Mouse (Mus musculus) forebrain, embryonic 11.5 days (tissue): ENCODE data around the gene Esr1. TPM values are rescaled to one million over a fixed set of nuclear protein-coding genes. Genes with fewer than 3 reads are reported as not detected.

ENCODE experiments used
- ATAC-seq: fragments of 200-750 bp; cut with Nextera tagmentation; replicated peaks from 2 replicates; pipeline ENCODE4 v1.8.0; 2017; ENCODE audit warnings: moderate TSS enrichment; ENCODE audit not compliant: low FRiP score
- DNase-seq: peaks from one replicate; pipeline ENCODE4 v3.0.0-alpha.2; 2017; ENCODE audit warnings: low spot score
- H3K27ac ChIP-seq: fragments of 300-500 bp; sonication (generic); 2 replicates; pipeline ENCODE4 v1.5.1; 2014; ENCODE audit warnings: low read depth, low read length
- H3K27me3 ChIP-seq: fragments of 300-500 bp; sonication (generic); 2 replicates; pipeline ENCODE4 v1.6.1; 2014; ENCODE audit warnings: mild to moderate bottlenecking, low read length, mixed read lengths; ENCODE audit not compliant: control insufficient read depth, insufficient read depth
- H3K36me3 ChIP-seq: fragments of 300-500 bp; sonication (generic); 2 replicates; pipeline ENCODE4 v1.6.1; 2014; ENCODE audit warnings: mild to moderate bottlenecking, low read length, moderate library complexity, mixed read lengths; ENCODE audit not compliant: control insufficient read depth, insufficient read depth
- H3K4me1 ChIP-seq: fragments of 300-500 bp; sonication (generic); replicated peaks from 2 replicates; pipeline ENCODE4 v1.6.1; 2014; ENCODE audit warnings: low read length, mixed read lengths; ENCODE audit not compliant: control insufficient read depth, insufficient read depth
- H3K4me2 ChIP-seq: fragments of 300-500 bp; sonication (generic); 2 replicates; pipeline ENCODE4 v1.6.1; 2014; ENCODE audit warnings: low read depth, mild to moderate bottlenecking, low read length, moderate library complexity, mixed read lengths; ENCODE audit not compliant: severe bottlenecking
- H3K4me3 ChIP-seq: fragments of 300-500 bp; sonication (generic); 2 replicates; pipeline ENCODE4 v1.5.1; 2014; ENCODE audit warnings: low read depth, low read length
- H3K9ac ChIP-seq: fragments of 300-500 bp; sonication (generic); 2 replicates; pipeline ENCODE4 v1.6.1; 2014; ENCODE audit warnings: low read length
- H3K9me3 ChIP-seq: fragments of 300-500 bp; sonication (generic); 2 replicates; pipeline ENCODE4 v1.6.1; 2016; ENCODE audit warnings: low read length, mixed read lengths; ENCODE audit not compliant: control insufficient read depth
- WGBS: fragments of 180-500 bp; shearing (Covaris S2); extraction: QIAGEN DNeasy Blood & Tissue Kit; methylation state at CpG from one replicate; pipeline ENCODE4 v1.1.7; 2014; 5-methylcytosine and 5-hydroxymethylcytosine counted together
- polyA plus RNA-seq: library from polyadenylated mRNA; unstranded; fragments of >200 nt; fragmentation: Nextera tagmentation; extraction: Ambion mirVana; gene quantifications from 2 replicates; pipeline ENCODE4 v1.2.1, GENCODE M21; 2014

Gene Esr1
- polyA plus RNA-seq, 1 experiment from 2014 or later: 0.13 TPM

GRCm38 (mm10) chr10:4910451-4910850 is 299.1 kb downstream of the Esr1 start:
- DNase-seq (no peak), ATAC-seq (no peak)
- H3K4me3 ChIP-seq: no peak overlapping the region
- WGBS: 93% methylated on average over 4 of the region's 4 CpGs
- H3K9me3 ChIP-seq: no peaks in the 10 kb centered on the region
- H3K36me3 ChIP-seq: no peaks in the 10 kb centered on the region
- H3K9ac ChIP-seq: no peak overlapping the region
- H3K27me3 ChIP-seq: no peaks in the 10 kb centered on the region
- H3K4me1 ChIP-seq: no peaks in the 10 kb centered on the region
- no peak overlapping the region for H3K27ac ChIP-seq
- no peak overlapping the region for H3K4me2 ChIP-seq

- no peaks in the 10 kb centered on the region for H3K36me3 ChIP-seq
- DNase-seq (no peak), ATAC-seq (no peak)
- no peak overlapping the region for H3K4me2 ChIP-seq
- no peak overlapping the region for H3K4me3 ChIP-seq
- no peak overlapping the region for H3K9ac ChIP-seq
- H3K27me3 ChIP-seq: no peaks in the 10 kb centered on the region
- H3K9me3 ChIP-seq: no peaks in the 10 kb centered on the region
- WGBS: 84% methylated on average over 4 of the region's 4 CpGs
- no peak overlapping the region for H3K27ac ChIP-seq
- H3K4me1 ChIP-seq: no peaks in the 10 kb centered on the region
Measured at GRCm38 (mm10) chr10:4919046-4919445, 307.7 kb downstream of the Esr1 start.

GRCm38 (mm10) chr10:4923616-4924015 is 312.2 kb downstream of the Esr1 start:
- WGBS: 88% methylated on average over 2 of the region's 2 CpGs
- H3K36me3 ChIP-seq: no peaks in the 10 kb centered on the region
- no peak overlapping the region for H3K4me2 ChIP-seq
- no peak overlapping the region for H3K9ac ChIP-seq
- H3K9me3 ChIP-seq: no peaks in the 10 kb centered on the region
- no peak overlapping the region for H3K27ac ChIP-seq
- ATAC-seq (no peak), DNase-seq (no peak)
- no peak overlapping the region for H3K4me3 ChIP-seq
- no peaks in the 10 kb centered on the region for H3K27me3 ChIP-seq
- no peaks in the 10 kb centered on the region for H3K4me1 ChIP-seq

GRCm38 (mm10) chr10:4924391-4924790 is 313.0 kb downstream of the Esr1 start:
- Histone ChIP-seq H3K27me3 (no peaks in the 10 kb centered on the region), H3K36me3 (no peaks in the 10 kb centered on the region), H3K27ac (no peak overlapping the region), H3K9me3 (no peaks in the 10 kb centered on the region), H3K9ac (no peak overlapping the region), H3K4me1 (no peaks in the 10 kb centered on the region), H3K4me3 (no peak overlapping the region), H3K4me2 (no peak overlapping the region)
- WGBS: 90% methylated on average over 2 of the region's 2 CpGs
- ATAC-seq: no peak
- DNase-seq: no peak

- H3K4me3 ChIP-seq: no peak overlapping the region
- H3K9ac ChIP-seq: no peak overlapping the region
- ATAC-seq (no peak), DNase-seq (no peak)
- H3K4me2 ChIP-seq: no peak overlapping the region
- no peaks in the 10 kb centered on the region for H3K27me3 ChIP-seq
- no peaks in the 10 kb centered on the region for H3K4me1 ChIP-seq
- WGBS: 84% methylated on average over 5 of the region's 5 CpGs
- H3K27ac ChIP-seq: no peak overlapping the region
- no peaks in the 10 kb centered on the region for H3K9me3 ChIP-seq
- H3K36me3 ChIP-seq: no peaks in the 10 kb centered on the region
Measured at GRCm38 (mm10) chr10:4943148-4943547, 331.8 kb downstream of the Esr1 start.

- Histone ChIP-seq H3K27me3 (no peaks in the 10 kb centered on the region), H3K9me3 (no peaks in the 10 kb centered on the region), H3K4me2 (no peak overlapping the region), H3K36me3 (no peaks in the 10 kb centered on the region), H3K27ac (no peak overlapping the region), H3K4me3 (no peak overlapping the region), H3K9ac (no peak overlapping the region), H3K4me1 (no peaks in the 10 kb centered on the region)
- DNase-seq (no peak), ATAC-seq (no peak)
- WGBS: 80% methylated on average over 2 of the region's 2 CpGs
Measured at GRCm38 (mm10) chr10:4944725-4945124, 333.3 kb downstream of the Esr1 start.

GRCm38 (mm10) chr10:4965768-4966167 is 354.4 kb downstream of the Esr1 start:
- Histone ChIP-seq H3K9me3 (no peaks in the 10 kb centered on the region), H3K4me1 (no peaks in the 10 kb centered on the region), H3K27me3 (no peaks in the 10 kb centered on the region), H3K9ac (no peak overlapping the region), H3K4me3 (no peak overlapping the region), H3K36me3 (no peaks in the 10 kb centered on the region), H3K27ac (no peak overlapping the region), H3K4me2 (no peak overlapping the region)
- 26% methylated on average over 1 of the region's 1 CpGs for WGBS
- ATAC-seq: no peak
- no peak for DNase-seq

GRCm38 (mm10) chr10:4971156-4971555 is 359.8 kb downstream of the Esr1 start:
- H3K27ac ChIP-seq: no peak overlapping the region
- no peaks in the 10 kb centered on the region for H3K9me3 ChIP-seq
- H3K4me2 ChIP-seq: no peak overlapping the region
- WGBS: 89% methylated on average over 7 of the region's 7 CpGs
- no peaks in the 10 kb centered on the region for H3K36me3 ChIP-seq
- no peak overlapping the region for H3K9ac ChIP-seq
- no peaks in the 10 kb centered on the region for H3K27me3 ChIP-seq
- H3K4me1 ChIP-seq: no peaks in the 10 kb centered on the region
- no peak overlapping the region for H3K4me3 ChIP-seq
- ATAC-seq (no peak), DNase-seq (no peak)

- Histone ChIP-seq H3K4me3 (no peak overlapping the region), H3K9me3 (no peaks in the 10 kb centered on the region), H3K4me1 (no peaks in the 10 kb centered on the region), H3K36me3 (no peaks in the 10 kb centered on the region), H3K27ac (no peak overlapping the region), H3K27me3 (no peaks in the 10 kb centered on the region), H3K4me2 (no peak overlapping the region), H3K9ac (no peak overlapping the region)
- DNase-seq (no peak), ATAC-seq (no peak)
Measured at GRCm38 (mm10) chr10:4971586-4971985, 360.2 kb downstream of the Esr1 start.
